Mouse (Mus musculus) testis, adult 2 months (tissue): Measurements from ENCODE around the gene Tpcn1. TPM values are rescaled to one million over a fixed set of nuclear protein-coding genes. Genes with fewer than 3 reads are reported as not detected.

ENCODE experiments used
- H3K27ac ChIP-seq: fragments of 200-500 bp; 2 replicates; pipeline ENCODE4 v1.5.1; 2012; ENCODE audit warnings: low read depth, low read length; ENCODE audit not compliant: control insufficient read depth, insufficient read depth
- H3K27me3 ChIP-seq: fragments of 200-500 bp; 2 replicates; pipeline ENCODE4 v1.6.1; 2012; ENCODE audit warnings: mild to moderate bottlenecking, low read length, moderate library complexity; ENCODE audit not compliant: control insufficient read depth, insufficient read depth
- H3K36me3 ChIP-seq: fragments of 200-500 bp; 2 replicates; pipeline ENCODE4 v1.6.1; 2012; ENCODE audit warnings: mild to moderate bottlenecking, low read length; ENCODE audit not compliant: control insufficient read depth, insufficient read depth
- H3K4me1 ChIP-seq: fragments of 200-500 bp; 2 replicates; pipeline ENCODE4 v1.6.1; 2012; ENCODE audit warnings: low read length; ENCODE audit not compliant: control insufficient read depth, insufficient read depth
- H3K4me3 ChIP-seq: fragments of 200-500 bp; 2 replicates; pipeline ENCODE4 v1.5.1; 2012; ENCODE audit warnings: low read depth, mild to moderate bottlenecking, low read length, moderate library complexity, mixed read lengths; ENCODE audit not compliant: control insufficient read depth
- CTCF ChIP-seq: fragments of 200-500 bp; IDR thresholded peaks from 2 replicates; pipeline ENCODE4 v1.5.1; 2012; ENCODE audit warnings: low read depth, mild to moderate bottlenecking, inconsistent platforms, low read length, moderate library complexity; ENCODE audit not compliant: control insufficient read depth, insufficient read depth, insufficient replicate concordance
- POLR2A ChIP-seq: fragments of 200-500 bp; IDR thresholded peaks from 2 replicates; pipeline ENCODE4 v1.6.1; 2012; ENCODE audit warnings: low read depth, mild to moderate bottlenecking, inconsistent platforms, low read length, moderate library complexity; ENCODE audit not compliant: control insufficient read depth
- polyA plus RNA-seq: library from polyadenylated mRNA; depleted of rRNA; stranded (reverse); fragments of >200 nt; gene quantifications from 2 replicates; pipeline ENCODE4 v1.2.3, GENCODE M21; 2012

The Tpcn1 gene
- polyA plus RNA-seq, 1 experiment = 20.7 TPM

GRCm38 (mm10) chr5:120618778-120619177, 30.3 kb upstream of the Tpcn1 start:
- Histone ChIP-seq H3K27ac (no peak overlapping the region), H3K4me3 (no peak overlapping the region), H3K4me1 (peaks cover 6% of the 10 kb centered on the region), H3K27me3 (no peaks in the 10 kb centered on the region), H3K36me3 (peaks cover 2% of the 10 kb centered on the region)
- no peak for TF ChIP-seq POLR2A
- no peak for TF ChIP-seq CTCF

DNA sequence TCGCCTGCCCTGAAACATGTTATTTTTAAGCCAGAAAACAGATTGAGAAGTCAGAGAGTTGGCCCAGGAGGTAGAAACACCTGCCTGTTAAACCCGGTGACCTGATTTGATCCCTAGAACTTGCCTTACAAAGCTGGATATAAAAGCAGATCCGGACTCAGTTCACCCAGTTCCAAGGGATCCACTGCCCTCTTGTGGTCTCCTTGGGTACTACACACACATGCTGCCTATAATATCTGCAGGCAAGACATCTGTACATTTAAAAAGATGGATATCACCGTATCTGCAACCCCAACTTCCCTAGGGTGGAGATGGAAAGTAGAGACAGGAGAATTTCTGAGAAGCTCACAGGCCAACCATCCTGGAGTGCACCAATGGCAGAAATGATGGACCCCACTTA, 27.4 kb upstream of the Tpcn1 start:
- Histone ChIP-seq H3K4me1 (peaks cover 19% of the 10 kb centered on the region), H3K27ac (no peak overlapping the region), H3K4me3 (no peak overlapping the region), H3K27me3 (no peaks in the 10 kb centered on the region), H3K36me3 (peaks cover 2% of the 10 kb centered on the region; the same call in 1 of the 2 replicates)
- TF ChIP-seq CTCF (no peak), POLR2A (no peak)

DNA sequence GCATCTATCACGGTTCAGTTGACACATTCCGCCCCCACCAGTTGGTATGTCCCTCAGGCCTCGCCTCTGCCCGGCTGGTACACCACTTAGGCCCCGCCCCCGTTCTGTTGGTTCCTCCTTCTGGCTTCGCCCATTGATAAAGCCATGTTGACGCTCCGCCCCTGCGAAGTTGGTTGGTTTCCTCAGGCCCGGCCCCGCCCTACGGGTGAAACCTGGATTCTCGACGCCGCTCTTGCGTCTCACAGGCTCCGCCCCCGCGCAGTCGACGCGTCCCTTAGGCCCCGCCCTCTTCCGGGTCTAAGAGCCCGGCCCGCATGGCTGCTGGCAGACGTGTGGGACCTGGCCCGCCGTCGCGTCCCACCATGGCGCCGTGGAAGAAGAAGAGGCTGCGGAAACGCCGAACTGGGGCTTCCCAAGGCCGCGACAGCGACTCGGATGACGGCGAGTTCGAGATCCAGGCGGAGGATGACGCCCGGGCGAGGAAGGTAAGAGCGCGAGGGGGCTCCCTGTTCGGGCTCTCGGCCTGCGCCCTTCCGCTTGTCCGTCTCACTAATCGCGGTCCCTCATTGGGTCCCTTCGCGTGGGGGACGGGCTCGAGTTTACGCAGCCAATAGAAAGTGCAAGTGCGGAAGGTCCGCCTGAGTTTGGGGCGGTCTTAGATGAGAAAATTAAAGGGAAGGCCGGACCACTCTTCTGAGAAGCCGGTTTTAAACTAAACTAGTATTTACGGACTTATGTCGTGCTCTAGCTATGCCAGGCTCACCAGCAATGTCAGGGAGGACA, 24.5 kb upstream of the Tpcn1 start:
- no peaks in the 10 kb centered on the region for H3K27me3 ChIP-seq
- H3K4me1 ChIP-seq = peaks cover 17% of the 10 kb centered on the region
- peak overlapping the region; percentile 96 for H3K4me3 ChIP-seq
- H3K27ac ChIP-seq = peak overlapping the region; percentile 92
- H3K36me3 ChIP-seq = peaks cover under 1% of the 10 kb centered on the region; the same call in 1 of the 2 replicates
- TF ChIP-seq CTCF = no peak
- TF ChIP-seq POLR2A = peak; percentile 83

DNA sequence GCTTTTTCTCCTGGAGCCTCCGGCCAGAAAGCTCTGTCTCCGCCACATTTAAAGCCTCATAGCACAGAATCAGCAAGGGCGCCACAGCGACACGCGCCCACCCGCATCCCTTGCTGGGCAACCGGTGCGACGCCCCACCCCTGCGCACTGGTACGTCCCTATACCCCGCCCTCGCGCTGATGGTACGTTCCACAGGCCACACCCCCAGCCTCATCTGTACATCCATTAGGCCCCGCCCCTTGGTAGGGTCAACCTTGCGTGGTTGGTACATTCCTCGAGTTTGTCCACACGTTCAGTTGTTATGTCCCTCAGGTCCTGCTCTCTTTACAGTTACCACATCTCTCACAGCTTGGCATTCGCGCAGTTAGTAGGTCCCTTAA, 24.0 kb upstream of the Tpcn1 start, which contains the start of the genes Rita1 and Ddx54:
Gene Rita1, minus strand, starts transcription at position 148 of the 380 bp plus-strand sequence.
Gene Ddx54, plus strand, starts transcription at position 298 of the 380 bp plus-strand sequence.
- Histone ChIP-seq H3K27me3 (no peaks in the 10 kb centered on the region), H3K4me1 (peaks cover 17% of the 10 kb centered on the region), H3K27ac (peak within 1 kb of the TSS; percentile 92), H3K4me3 (peak within 1 kb of the TSS; percentile 96), H3K36me3 (no peaks in the 10 kb centered on the region)
- TF ChIP-seq POLR2A (peak; percentile 65; the same call in 1 of the 2 replicates), CTCF (no peak)

DNA sequence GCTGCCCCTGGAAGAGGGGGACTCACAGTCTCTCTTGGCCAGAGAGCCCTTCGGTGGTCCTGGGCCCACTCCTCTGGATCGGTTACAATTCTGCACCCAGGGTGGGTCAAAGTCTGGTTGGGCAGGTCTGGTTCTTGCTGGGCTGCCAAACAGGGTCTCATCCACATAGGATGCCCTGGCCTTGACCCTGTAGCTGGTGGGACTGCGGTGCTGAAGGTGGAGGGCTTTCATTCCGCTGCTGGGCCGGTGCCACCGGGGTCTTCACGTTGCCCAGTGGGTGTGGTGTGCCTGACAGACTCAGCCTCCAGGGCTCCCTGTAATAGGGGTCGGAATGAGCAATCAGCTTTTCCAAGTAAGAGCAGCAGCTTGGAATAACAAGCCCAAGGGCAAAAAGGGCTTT, 22.9 kb upstream of the Tpcn1 start:
- H3K36me3 ChIP-seq = no peaks in the 10 kb centered on the region
- TF ChIP-seq CTCF = no peak
- TF ChIP-seq POLR2A = no peak
- H3K27ac ChIP-seq = no peak overlapping the region
- H3K27me3 ChIP-seq = no peaks in the 10 kb centered on the region
- H3K4me3 ChIP-seq = peak overlapping the region; percentile 22
- peaks cover 26% of the 10 kb centered on the region for H3K4me1 ChIP-seq

DNA sequence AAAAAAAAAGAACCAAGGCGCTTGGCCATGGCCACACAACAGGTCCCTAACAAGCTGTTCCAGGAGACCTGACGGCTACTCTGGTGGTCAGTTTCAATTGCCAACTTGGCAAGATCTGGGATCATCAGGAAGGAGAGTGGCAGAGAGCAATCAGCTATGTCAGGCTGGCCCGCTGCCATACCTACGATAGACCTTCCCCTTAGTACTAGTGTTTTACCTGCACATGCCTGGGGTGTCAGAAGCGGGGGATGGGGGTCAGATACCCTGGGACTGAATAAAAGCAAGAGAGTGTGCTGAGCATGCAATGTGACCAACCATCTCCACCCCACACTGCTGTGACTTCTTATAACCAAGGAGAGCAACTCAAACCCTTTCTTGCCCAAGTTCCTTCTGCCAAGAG, 22.4 kb upstream of the Tpcn1 start:
- TF ChIP-seq CTCF (no peak), POLR2A (no peak)
- Histone ChIP-seq H3K4me3 (no peak overlapping the region), H3K27me3 (no peaks in the 10 kb centered on the region), H3K27ac (no peak overlapping the region), H3K4me1 (peaks cover 31% of the 10 kb centered on the region), H3K36me3 (no peaks in the 10 kb centered on the region)

DNA sequence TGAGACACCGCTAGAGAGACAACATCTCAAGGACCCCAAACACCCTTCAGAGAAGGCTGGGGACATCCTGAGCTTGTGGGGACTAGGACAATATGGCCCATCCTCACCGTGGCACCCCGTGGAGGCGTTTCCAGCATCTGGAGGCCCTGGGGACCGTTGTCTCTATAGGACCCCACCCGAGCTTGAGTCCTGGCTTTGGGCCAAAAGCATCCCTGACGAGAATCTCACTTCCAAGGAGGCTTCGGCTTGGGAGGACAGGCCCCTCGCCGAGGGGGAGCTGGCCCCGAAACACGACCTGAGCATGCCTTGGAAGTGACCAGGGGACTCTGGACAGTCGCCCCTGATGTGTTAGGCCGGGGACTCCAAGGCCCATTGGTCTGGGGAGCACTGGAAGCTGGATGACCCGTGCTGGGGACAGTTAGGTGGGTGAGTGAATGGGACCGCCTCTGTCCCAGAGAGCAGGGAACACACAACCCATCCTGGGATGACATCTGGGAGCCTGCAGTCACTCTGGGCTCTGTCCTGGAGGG, 20.8 kb upstream of the Tpcn1 start:
- no peak overlapping the region for H3K27ac ChIP-seq
- TF ChIP-seq POLR2A = no peak
- TF ChIP-seq CTCF = no peak
- H3K4me1 ChIP-seq = peaks cover 38% of the 10 kb centered on the region

More for the DNA sequence above, 20.8 kb upstream of the Tpcn1 start:
- Histone ChIP-seq H3K36me3 (no peaks in the 10 kb centered on the region), H3K27me3 (no peaks in the 10 kb centered on the region), H3K4me3 (no peak overlapping the region)
